ENCODE assay signal across 11 mouse cellular contexts in genomic region chr5:105691645-105692044, GRCm38 (mm10). TPM values are rescaled to one million over a fixed set of nuclear protein-coding genes. Genes with fewer than 3 reads are reported as not detected.
DNase-seq lines count a peak whose midpoint lies in the region; ATAC-seq and TF ChIP-seq lines count a peak whose summit lies in the region.
"Had no signal": no experiment of that assay in that cellular context is flagged by ENCODE, and none has a peak within 500 bp of the region (broad histone marks: within the 10 kb centered on the region; RNA-seq: fewer than 3 reads in every experiment).

No protein-coding gene starts in this region.

- 72% methylated on average over 7 of the region's 7 CpGs for WGBS in liver, embryonic 11.5 days
- 81% methylated on average over 7 of the region's 7 CpGs for WGBS in midbrain, embryonic 14.5 days

- H3K27me3 ChIP-seq in liver, embryonic 11.5 days (replicated peaks; ENCODE audit: control insufficient read depth, insufficient read depth, low read length), result no peaks in the 10 kb centered on the region
- H3K27me3 ChIP-seq in midbrain, embryonic 14.5 days (ENCODE audit: control insufficient read depth, insufficient read depth, low read length), result no peaks in the 10 kb centered on the region

- H3K4me1 ChIP-seq in liver, embryonic 11.5 days (replicated peaks; ENCODE audit: control insufficient read depth, insufficient read depth, low read length), result peaks cover 3% of the 10 kb centered on the region
- H3K4me1 ChIP-seq in cortical plate, adult 2 months (ENCODE audit: control insufficient read depth, insufficient read depth, low read length), result no peaks in the 10 kb centered on the region
- H3K4me1 ChIP-seq in midbrain, embryonic 14.5 days (ENCODE audit: control insufficient read depth, insufficient read depth, low read length), result no peaks in the 10 kb centered on the region

- no peak overlapping the region for H3K27ac ChIP-seq in liver, embryonic 11.5 days (ENCODE audit: low read depth, low read length)
- H3K27ac ChIP-seq in cortical plate, adult 2 months (ENCODE audit: insufficient read depth, low read length), result no peak overlapping the region
- no peak overlapping the region for H3K27ac ChIP-seq in midbrain, embryonic 14.5 days (replicated peaks; ENCODE audit: low read depth, low read length)
- H3K27ac ChIP-seq: forebrain, embryonic 10.5 days had no signal

- no peak overlapping the region for H3K4me3 ChIP-seq in liver, embryonic 11.5 days (ENCODE audit: low read depth, low read length)
- H3K4me3 ChIP-seq in cortical plate, adult 2 months (ENCODE audit: insufficient read depth, low read length), result no peak overlapping the region
- H3K4me3 ChIP-seq in midbrain, embryonic 14.5 days (replicated peaks; ENCODE audit: low read depth, low read length), result no peak overlapping the region
- H3K4me3 ChIP-seq: forebrain, embryonic 10.5 days had no signal

- peak; percentile 50 to 58 for DNase-seq in cerebellum, postnatal 10 days
- DNase-seq in cerebellum, adult 18-20 months, result no peak
- DNase-seq in liver, result peak; percentile 56
- DNase-seq in liver, embryonic 11.5 days (ENCODE audit: low spot score), result no peak
- peak; percentile 76 for DNase-seq in thymus, postnatal 14 days
- DNase-seq in midbrain, embryonic 14.5 days, result no peak
- DNase-seq in right cerebral cortex, postnatal 10 days (ENCODE audit: low spot score in 2 of 2), result no peak
- DNase-seq: cerebellum, adult 11 months had no signal

- no peak for ATAC-seq in liver, embryonic 11.5 days (replicated peaks; ENCODE audit: low FRiP score)
- no peak for ATAC-seq in midbrain, embryonic 14.5 days (ENCODE audit: low FRiP score, low TSS enrichment)

- H3K9me3 ChIP-seq in liver, embryonic 11.5 days (ENCODE audit: control insufficient read depth, low read length), result no peaks in the 10 kb centered on the region
- no peaks in the 10 kb centered on the region for H3K9me3 ChIP-seq in midbrain, embryonic 14.5 days (ENCODE audit: control insufficient read depth, low read length)
- H3K9me3 ChIP-seq: forebrain, embryonic 10.5 days had no signal

- no peaks in the 10 kb centered on the region for H3K36me3 ChIP-seq in liver, embryonic 11.5 days (ENCODE audit: control insufficient read depth, insufficient read depth, low read length)
- H3K36me3 ChIP-seq in midbrain, embryonic 14.5 days (ENCODE audit: control insufficient read depth, insufficient read depth, low read length), result no peaks in the 10 kb centered on the region
- H3K36me3 ChIP-seq: forebrain, embryonic 10.5 days; G1E had no signal

- TF ChIP-seq POLR2A in cortical plate, adult 2 months (IDR thresholded peaks at IDR 0.05; ENCODE audit: extremely low read depth, insufficient read depth, low read length), result no peak

- H3K9ac ChIP-seq in liver, embryonic 11.5 days (ENCODE audit: low read depth, low read length), result no peak overlapping the region
- H3K9ac ChIP-seq in midbrain, embryonic 14.5 days (replicated peaks; ENCODE audit: low read length), result no peak overlapping the region

- peak; percentile 31; the same call in 1 of the 2 replicates for TF ChIP-seq CTCF in cortical plate, adult 2 months (IDR thresholded peaks at IDR 0.05; ENCODE audit: extremely low read depth, insufficient read depth, low read length)

- no peak overlapping the region for H3K4me2 ChIP-seq in liver, embryonic 11.5 days
- H3K4me2 ChIP-seq in midbrain, embryonic 14.5 days (ENCODE audit: low read length), result no peak overlapping the region

RNA-seq across cellular contexts. Expression of gene Lrrc8d, which starts 8.1 kb away (rescaled TPM):
- polyA plus RNA-seq in liver, embryonic 11.5 days (2014; fragmentation: Nextera tagmentation; extraction: Ambion mirVana), result 18.0 and 21.4 TPM in 2 replicates
- polyA plus RNA-seq in cortical plate, adult 2 months (2012; rRNA removed), result 12.8 and 12.9 TPM in 2 replicates
- 33.0 and 45.2 TPM in 2 replicates for polyA plus RNA-seq in midbrain, embryonic 14.5 days (2014; fragmentation: Nextera tagmentation; extraction: Ambion mirVana)
- polyA plus RNA-seq: G1E had no signal

Comparison
In these comparisons a context has a peak if more than half of its experiments do, and no peak if none do; other contexts are left out.
1. DNase-seq: peak in cerebellum, postnatal 10 days (2 of 2), liver (single experiment) and thymus, postnatal 14 days (single experiment); none in cerebellum, adult 18-20 months (0 of 2), liver, embryonic 11.5 days (single experiment), midbrain, embryonic 14.5 days (single experiment) and right cerebral cortex, postnatal 10 days (0 of 2).